Mouse (Mus musculus) myocyte (in vitro differentiated cells): ENCODE results near the gene Rps28.

Experiments used
- CEBPB ChIP-seq: IDR thresholded peaks from 2 replicates; pipeline ENCODE4 v1.6.1; 2011; ENCODE audit warnings: mild to moderate bottlenecking, moderate library complexity; ENCODE audit not compliant: poor library complexity, insufficient read depth, severe bottlenecking
- E2F4 ChIP-seq: IDR thresholded peaks from one replicate; pipeline ENCODE4 v1.6.1; 2011; ENCODE audit warnings: mild to moderate bottlenecking, control low read depth, moderate library complexity; ENCODE audit not compliant: insufficient read depth
- MAX ChIP-seq: IDR thresholded peaks from one replicate; pipeline ENCODE4 v1.6.1; 2011; ENCODE audit warnings: low read depth, mild to moderate bottlenecking, control low read depth
- MYOD1 ChIP-seq, 3 experiments: IDR thresholded peaks; one replicate each; pipeline ENCODE4 v1.6.1; 2011; ENCODE audit warnings: control low read depth in 2 of 3, low read depth in 2 of 3, mild to moderate bottlenecking in 2 of 3, moderate library complexity in 1 of 3; ENCODE audit not compliant: insufficient read length in 2 of 3, control insufficient read depth in 1 of 3
- MYOG ChIP-seq, 3 experiments: IDR thresholded peaks; one replicate each; pipeline ENCODE4 v1.6.1; 2011; ENCODE audit warnings: control low read depth in 2 of 3, low read depth in 2 of 3, mild to moderate bottlenecking in 2 of 3; ENCODE audit not compliant: insufficient read length in 2 of 3, control insufficient read depth in 1 of 3, insufficient read depth in 1 of 3
- POLR2A ChIP-seq: IDR thresholded peaks from one replicate; pipeline ENCODE4 v1.6.1; 2011; ENCODE audit warnings: low read depth, mild to moderate bottlenecking, control low read depth, moderate library complexity; ENCODE audit not compliant: insufficient read length
- POLR2AphosphoS2 ChIP-seq: IDR thresholded peaks from one replicate; pipeline ENCODE4 v1.6.1; 2011; ENCODE audit warnings: low read depth, control low read depth; ENCODE audit not compliant: insufficient read length
- REST ChIP-seq: IDR thresholded peaks from one replicate; pipeline ENCODE4 v1.6.1; 2011; ENCODE audit warnings: mild to moderate bottlenecking, control low read depth, moderate library complexity; ENCODE audit not compliant: insufficient read depth, insufficient read length
- SRF ChIP-seq: IDR thresholded peaks from one replicate; pipeline ENCODE4 v1.6.1; 2011; ENCODE audit warnings: low read depth; ENCODE audit not compliant: control insufficient read depth, insufficient read length
- TCF12 ChIP-seq: IDR thresholded peaks from one replicate; pipeline ENCODE4 v1.6.1; 2011; ENCODE audit warnings: mild to moderate bottlenecking, control low read depth; ENCODE audit not compliant: poor library complexity, insufficient read depth, severe bottlenecking
- TCF3 ChIP-seq: IDR thresholded peaks from one replicate; pipeline ENCODE4 v1.6.1; 2011; ENCODE audit warnings: low read depth, control low read depth; ENCODE audit not compliant: insufficient read length
- USF1 ChIP-seq: IDR thresholded peaks from one replicate; pipeline ENCODE4 v1.6.1; 2011; ENCODE audit warnings: low read depth, mild to moderate bottlenecking, control low read depth, moderate library complexity

- TF ChIP-seq USF1 (no peak), POLR2A (no peak), MAX (no peak), TCF12 (no peak), MYOG (IDR thresholded peaks at IDR 0.05; ENCODE audit: control insufficient read depth in 1 of 3, insufficient read depth in 1 of 3, insufficient read length in 2 of 3, low read depth in 2 of 3) (no peak), POLR2AphosphoS2 (no peak), MYOD1 (IDR thresholded peaks at IDR 0.05; ENCODE audit: control insufficient read depth in 1 of 3, insufficient read length in 2 of 3, low read depth in 2 of 3) (no peak), E2F4 (no peak), CEBPB (no peak), TCF3 (no peak), SRF (no peak), REST (no peak)
Measured at GRCm38 (mm10) chr17:33828892-33829291, 4.5 kb upstream of the Rps28 start.
